Mouse (Mus musculus): Measurements from ENCODE around the gene Fam181a. TPM values are rescaled to one million over a fixed set of nuclear protein-coding genes. Genes with fewer than 3 reads are reported as not detected.
A peak's percentile ranks its signal among the peaks of the same experiment; 100 is the strongest.

The Fam181a gene
- total and polyA plus RNA-seq, 3 experiments: not detected

- TF ChIP-seq JUN (IDR thresholded peaks at IDR 0.05; ENCODE audit: insufficient read depth, low read depth, low read length) (no peak), CTCF (conservative IDR thresholded peaks at IDR 0.05 in 1 of 2, IDR thresholded peaks at IDR 0.05 in 1 of 2; ENCODE audit: low read depth in 2 of 2, low read length in 2 of 2) (no peak), JUND (conservative IDR thresholded peaks at IDR 0.05; ENCODE audit: low read depth, low read length) (no peak), HCFC1 (IDR thresholded peaks at IDR 0.05; ENCODE audit: low read depth, low read length) (no peak), SIN3A (IDR thresholded peaks at IDR 0.05; ENCODE audit: low read length) (no peak), TBP (conservative IDR thresholded peaks at IDR 0.05; ENCODE audit: low read depth, low read length) (no peak), NRF1 (IDR thresholded peaks at IDR 0.05; ENCODE audit: low read depth, low read length) (no peak), IRF4 (IDR thresholded peaks at IDR 0.05; ENCODE audit: low read depth, low read length) (peak; percentile 16; the same call in 1 of the 2 replicates), USF1 (IDR thresholded peaks at IDR 0.05; ENCODE audit: low read depth, low read length) (no peak), RAD21 (IDR thresholded peaks at IDR 0.05; ENCODE audit: low read depth, low read length) (no peak)
Observed at GRCm38 (mm10) chr12:103358951-103359801, 48.4 kb downstream of the Fam181a start (continued).

- Histone ChIP-seq H3K27me3 (replicated peaks) (peaks cover 2% of the 10 kb centered on the region), H3K9ac (ENCODE audit: insufficient read depth, low read depth) (no peak overlapping the region), H3K36me3 (replicated peaks in 1 of 2; ENCODE audit: control insufficient read depth in 1 of 2, insufficient read depth in 1 of 2, low read length in 1 of 2) (no peaks in the 10 kb centered on the region), H3K4me1 (ENCODE audit: control insufficient read depth in 1 of 2, insufficient read depth in 2 of 2) (peaks cover 23 to 61% of the 10 kb centered on the region in 2 experiments), H3K4me2 (ENCODE audit: insufficient read depth, low read depth, poor library complexity, severe bottlenecking) (no peak overlapping the region), H3K79me2 (replicated peaks; ENCODE audit: control insufficient read depth, extremely low read depth, insufficient read depth, poor library complexity, severe bottlenecking) (no peaks in the 10 kb centered on the region), H3K9me3 (replicated peaks; ENCODE audit: low read length) (peaks cover 4% of the 10 kb centered on the region), H3K27ac (ENCODE audit: insufficient read depth, low read depth) (no peak overlapping the region), H3K4me3 (replicated peaks in 1 of 3; ENCODE audit: low read depth in 2 of 3, low read length in 2 of 3, poor library complexity in 1 of 3) (no peak overlapping the region)
- TF ChIP-seq JUN (IDR thresholded peaks at IDR 0.05; ENCODE audit: insufficient read depth, low read depth, low read length): no peak
- no peak for TF ChIP-seq MAFK (IDR thresholded peaks at IDR 0.05; ENCODE audit: insufficient replicate concordance, low read length)
- TF ChIP-seq GABPA (IDR thresholded peaks at IDR 0.05; ENCODE audit: insufficient replicate concordance, low read depth, low read length): no peak
- no peak for TF ChIP-seq ZNF384 (IDR thresholded peaks at IDR 0.05; ENCODE audit: low read depth, low read length)
- no peak for TF ChIP-seq JUND (conservative IDR thresholded peaks at IDR 0.05; ENCODE audit: low read depth, low read length)
- TF ChIP-seq POLR2AphosphoS2 (IDR thresholded peaks at IDR 0.05; ENCODE audit: low read depth, low read length): no peak
- TF ChIP-seq BHLHE40 (IDR thresholded peaks at IDR 0.05; ENCODE audit: low read depth, low read length): no peak
- no peak for TF ChIP-seq CHD1 (IDR thresholded peaks at IDR 0.05; ENCODE audit: low read depth, low read length)
- no peak for TF ChIP-seq ZMIZ1 (IDR thresholded peaks at IDR 0.05; ENCODE audit: low read depth, low read length)
- no peak for TF ChIP-seq MXI1 (IDR thresholded peaks at IDR 0.05; ENCODE audit: low read depth, low read length)
- no peak for TF ChIP-seq ZKSCAN1 (IDR thresholded peaks at IDR 0.05; ENCODE audit: borderline replicate concordance, low read depth, low read length)
- no peak for TF ChIP-seq CHD2 (IDR thresholded peaks at IDR 0.05; ENCODE audit: low read length)
- in situ Hi-C loops (cut with MboI; ENCODE audit: low pct_ligation_motif_present, low pct_unique_long_range_greater_than_20kb, low sequenced_read_pairs) (loop anchor here (5.0 kb wide), 1 partner anchor 34 kb away; no protein-coding TSS in a partner anchor), dilution Hi-C loops (cut with MboI; ENCODE audit: extremely low pct_ligation_motif_present, extremely low pct_unique_long_range_greater_than_20kb, low sequenced_read_pairs) (no loop called here)
- no peak for DNase-seq (ENCODE audit: extremely low read depth)
Observed at GRCm38 (mm10) chr12:103360812-103361211, 50.0 kb downstream of the Fam181a start.

Data from CH12.LX (cell line).